Mouse (Mus musculus): ENCODE measurements at regions not wholly inside any gene's neighbourhood (a gene's known extent, or its start where the extent isn't known, plus 50 kb on each side); places are given as distances from the start of the nearest gene placed in this dataset.

DNA sequence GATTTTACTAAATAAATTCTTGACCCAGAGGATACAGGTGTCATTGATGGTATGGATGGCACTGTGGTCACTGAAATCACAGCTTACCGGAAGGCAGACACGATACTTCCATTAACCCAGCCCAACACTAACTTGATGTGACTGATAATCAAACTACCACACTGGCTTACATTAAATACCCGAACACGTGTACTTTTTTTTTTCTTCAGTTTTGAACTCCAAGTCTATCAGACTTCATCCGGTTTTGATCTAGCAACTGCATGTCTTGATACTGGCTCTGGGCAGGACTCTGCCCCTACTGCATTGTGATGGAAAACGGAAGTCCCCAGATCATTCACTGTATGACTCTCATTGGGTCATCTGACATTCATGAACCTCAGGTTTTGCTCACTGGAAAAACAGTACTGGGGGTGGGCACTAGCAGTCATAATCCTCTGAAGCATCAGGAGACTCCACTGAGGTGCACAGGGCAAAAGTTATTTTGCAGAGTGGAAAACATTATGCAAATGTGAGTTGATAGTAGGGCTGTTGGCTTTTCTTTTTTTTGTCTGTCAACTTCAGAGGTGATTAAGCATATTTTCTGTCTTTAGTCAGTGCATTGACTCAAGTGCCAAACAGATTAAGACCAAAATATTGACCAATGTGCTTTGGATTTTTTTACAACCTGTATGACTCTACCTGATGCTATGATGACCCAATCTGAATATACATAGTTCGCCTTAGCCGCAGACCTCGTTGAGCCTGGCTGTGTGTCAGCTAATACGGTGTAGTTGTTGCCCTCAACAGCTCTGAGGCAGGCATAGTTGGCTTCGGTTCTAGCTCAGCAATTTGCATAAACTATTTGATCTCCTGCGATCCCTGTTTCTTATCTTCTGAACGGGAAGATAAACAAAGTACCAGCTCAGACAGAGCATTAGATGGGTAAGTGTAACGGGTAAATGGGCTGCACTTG, 174.1 kb upstream of the Cited2 start:
- TF ChIP-seq POLR2A (IDR thresholded peaks at IDR 0.05; ENCODE audit: borderline replicate concordance, control insufficient read depth, low read depth, low read length) = no peak
- no peak for TF ChIP-seq CTCF (IDR thresholded peaks at IDR 0.05; ENCODE audit: control insufficient read depth, insufficient read depth, low read length)

Data from bone marrow, adult 2 months (tissue).